Mouse (Mus musculus) liver, postnatal 0 days (tissue): ENCODE data around the gene Ddc. TPM values are rescaled to one million over a fixed set of nuclear protein-coding genes. Genes with fewer than 3 reads are reported as not detected.
A peak's percentile ranks its signal among the peaks of the same experiment; 100 is the strongest.

ENCODE experiments used
- ATAC-seq: fragments of 200-750 bp; cut with Nextera tagmentation; 2 replicates; pipeline ENCODE4 v1.8.0; 2017; ENCODE audit warnings: mild to moderate bottlenecking, moderate library complexity
- DNase-seq: peaks from one replicate; pipeline ENCODE4 v3.0.0-alpha.2; 2016
- H3K27ac ChIP-seq: fragments of 300-500 bp; sonication (generic); 2 replicates; pipeline ENCODE4 v1.5.1; 2014; ENCODE audit warnings: antibody characterized with exemption, moderate library complexity, mild to moderate bottlenecking, low read depth
- H3K27me3 ChIP-seq: fragments of 300-500 bp; sonication (generic); 2 replicates; pipeline ENCODE4 v1.6.1; 2014; ENCODE audit warnings: low read length, control low read depth, mixed read lengths; ENCODE audit not compliant: insufficient read depth
- H3K36me3 ChIP-seq: fragments of 300-500 bp; sonication (generic); replicated peaks from 2 replicates; pipeline ENCODE4 v1.6.1; 2014; ENCODE audit warnings: mild to moderate bottlenecking, control low read depth, low read length, moderate library complexity, mixed read lengths; ENCODE audit not compliant: insufficient read depth
- H3K4me1 ChIP-seq: fragments of 300-500 bp; sonication (generic); 2 replicates; pipeline ENCODE4 v1.6.1; 2014; ENCODE audit warnings: antibody characterized with exemption, mild to moderate bottlenecking, control low read depth; ENCODE audit not compliant: insufficient read depth
- H3K4me2 ChIP-seq: fragments of 300-500 bp; sonication (generic); 2 replicates; pipeline ENCODE4 v1.6.1; 2014; ENCODE audit warnings: low read depth, mild to moderate bottlenecking, low read length, moderate library complexity, mixed read lengths
- H3K4me3 ChIP-seq: fragments of 300-500 bp; sonication (generic); 2 replicates; pipeline ENCODE4 v1.5.1; 2014; ENCODE audit warnings: low read depth, low read length
- H3K9ac ChIP-seq: fragments of 300-500 bp; sonication (generic); replicated peaks from 2 replicates; pipeline ENCODE4 v1.6.1; 2014; ENCODE audit warnings: mild to moderate bottlenecking, moderate library complexity
- H3K9me3 ChIP-seq: fragments of 300-500 bp; sonication (generic); 2 replicates; pipeline ENCODE4 v1.6.1; 2016; ENCODE audit warnings: mild to moderate bottlenecking, control low read depth, low read length, mixed read lengths
- CTCF ChIP-seq: sonication (generic); IDR thresholded peaks from 2 replicates; pipeline ENCODE4 v1.5.1; 2016; ENCODE audit warnings: antibody characterized with exemption, low read depth
- EP300 ChIP-seq: IDR thresholded peaks from 2 replicates; pipeline ENCODE4 v1.6.1; 2016; ENCODE audit warnings: antibody characterized with exemption, low read depth, mild to moderate bottlenecking
- WGBS: fragments of 180-500 bp; shearing (Covaris S2); extraction: QIAGEN DNeasy Blood & Tissue Kit; methylation state at CpG from one replicate; pipeline ENCODE4 v1.1.7; 2014; ENCODE audit not compliant: insufficient replicate concordance; 5-methylcytosine and 5-hydroxymethylcytosine counted together
- polyA plus RNA-seq: library from polyadenylated mRNA; unstranded; fragments of >200 nt; fragmentation: Nextera tagmentation; extraction: Ambion mirVana; gene quantifications from 2 replicates; pipeline ENCODE4 v1.2.1, GENCODE M21; 2015

The Ddc gene
- polyA plus RNA-seq, 1 experiment from 2014 or later: 17.5 TPM

DNA sequence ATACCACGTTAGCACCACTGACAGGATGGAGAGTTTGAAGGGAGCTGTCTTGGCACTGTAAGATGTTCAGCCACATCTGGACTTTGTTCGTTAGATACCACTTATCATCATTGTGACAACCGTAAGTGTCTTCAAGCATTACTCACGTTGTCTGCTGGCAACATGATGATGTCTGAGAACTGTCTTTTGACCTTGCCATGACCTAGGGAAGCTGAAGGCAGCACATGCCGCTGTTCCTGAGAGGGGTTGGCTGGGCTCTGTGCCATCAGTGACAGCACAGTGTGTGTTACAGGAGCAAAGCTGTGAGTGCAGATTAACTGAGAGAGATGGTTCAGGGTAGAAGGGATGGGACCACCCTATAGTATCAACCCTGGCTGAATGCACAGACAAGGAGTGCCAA is 3.6 kb upstream of the Ddc start:
- no peak overlapping the region for H3K27ac ChIP-seq
- no peaks in the 10 kb centered on the region for H3K27me3 ChIP-seq

DNA sequence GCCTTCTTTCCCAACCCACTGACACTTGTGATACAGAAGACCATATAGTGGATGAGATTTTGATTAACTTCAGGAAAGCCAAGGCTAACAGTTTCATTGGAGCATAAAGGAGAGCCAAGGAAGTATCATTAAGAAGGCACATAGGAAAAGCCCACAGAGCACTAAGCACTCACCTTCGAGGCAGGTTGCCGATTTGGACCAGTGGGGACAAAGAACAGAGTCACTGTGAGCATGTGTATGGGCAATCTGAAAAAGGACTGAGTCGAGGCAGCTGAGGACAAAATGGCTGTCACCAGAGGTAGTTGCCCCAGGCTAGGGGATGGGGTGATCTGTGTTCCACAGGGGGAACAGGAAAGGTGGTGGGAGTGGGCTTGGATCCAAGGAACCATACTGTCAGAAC is 552 bp upstream of the Ddc start:
- Histone ChIP-seq H3K4me2 (no peak overlapping the region), H3K9ac (no peak overlapping the region), H3K27ac (peak overlapping the region; percentile 72), H3K9me3 (no peaks in the 10 kb centered on the region), H3K4me1 (peaks cover 7% of the 10 kb centered on the region), H3K4me3 (no peak overlapping the region), H3K36me3 (no peaks in the 10 kb centered on the region), H3K27me3 (no peaks in the 10 kb centered on the region)
- 70% methylated on average over 3 of the region's 3 CpGs for WGBS
- ATAC-seq (no peak), DNase-seq (no peak)
- TF ChIP-seq CTCF: no peak
- TF ChIP-seq EP300: no peak

More for the DNA sequence above, 3.6 kb upstream of the Ddc start:
- Histone ChIP-seq H3K4me2 (no peak overlapping the region), H3K36me3 (no peaks in the 10 kb centered on the region), H3K9me3 (no peaks in the 10 kb centered on the region), H3K4me1 (peaks cover 7% of the 10 kb centered on the region), H3K4me3 (no peak overlapping the region), H3K9ac (no peak overlapping the region)
- 53% methylated on average over 5 of the region's 5 CpGs for WGBS
- TF ChIP-seq CTCF: no peak
- TF ChIP-seq EP300: peak; percentile 58
- ATAC-seq (peak; percentile 4; the same call in 1 of the 2 replicates), DNase-seq (peak; percentile 31)

DNA sequence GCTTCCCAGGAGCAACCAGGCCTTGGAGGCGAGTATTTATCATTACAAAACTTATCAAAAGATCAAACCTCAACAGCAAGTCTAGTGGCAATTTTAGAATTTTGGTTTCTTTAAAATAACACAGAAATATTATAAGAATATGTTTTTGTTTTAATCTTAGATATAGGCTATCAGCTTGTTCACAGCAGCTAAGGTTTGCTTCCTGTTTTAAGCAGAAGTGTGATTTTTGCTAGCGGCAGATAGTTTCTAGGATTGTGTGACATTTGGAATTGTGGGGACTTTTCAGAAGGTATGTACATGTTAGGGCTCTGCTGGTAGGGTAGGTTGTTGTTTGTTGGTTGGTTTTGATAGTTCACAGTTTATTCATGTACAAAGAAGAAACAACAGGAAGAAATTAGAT is 2.5 kb downstream of the Ddc start:
- TF ChIP-seq CTCF (no peak), EP300 (no peak)
- Histone ChIP-seq H3K4me3 (no peak overlapping the region), H3K4me1 (peaks cover 7% of the 10 kb centered on the region), H3K9me3 (peaks cover 4% of the 10 kb centered on the region), H3K9ac (no peak overlapping the region), H3K36me3 (no peaks in the 10 kb centered on the region), H3K27ac (0 out of 2 replicates have a peak overlapping the region, but pooled peaks have one; percentile 24), H3K4me2 (no peak overlapping the region), H3K27me3 (no peaks in the 10 kb centered on the region)
- WGBS: 49% methylated on average over 2 of the region's 2 CpGs
- DNase-seq: no peak
- ATAC-seq: no peak

DNA sequence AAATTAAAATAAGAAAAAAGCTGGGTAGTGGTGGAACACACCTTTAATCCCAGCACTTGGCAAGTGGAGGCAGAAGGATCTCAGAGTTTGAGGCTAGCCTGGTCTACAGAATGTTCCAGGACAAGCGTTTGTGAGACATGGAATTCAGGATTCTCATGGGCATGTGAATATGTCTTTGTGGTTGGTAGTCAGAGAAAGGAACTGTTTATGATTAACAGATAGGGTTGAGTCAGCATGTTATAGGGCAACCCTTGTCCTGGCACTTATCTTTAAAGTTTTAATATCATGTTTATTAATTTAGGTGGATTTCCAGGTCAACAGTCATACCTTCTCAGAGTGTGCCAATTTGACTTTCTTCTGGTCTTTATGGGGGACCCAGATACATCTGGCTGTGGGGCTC is 4.2 kb downstream of the Ddc start:
- WGBS: 72% methylated on average over 1 of the region's 1 CpGs

DNA sequence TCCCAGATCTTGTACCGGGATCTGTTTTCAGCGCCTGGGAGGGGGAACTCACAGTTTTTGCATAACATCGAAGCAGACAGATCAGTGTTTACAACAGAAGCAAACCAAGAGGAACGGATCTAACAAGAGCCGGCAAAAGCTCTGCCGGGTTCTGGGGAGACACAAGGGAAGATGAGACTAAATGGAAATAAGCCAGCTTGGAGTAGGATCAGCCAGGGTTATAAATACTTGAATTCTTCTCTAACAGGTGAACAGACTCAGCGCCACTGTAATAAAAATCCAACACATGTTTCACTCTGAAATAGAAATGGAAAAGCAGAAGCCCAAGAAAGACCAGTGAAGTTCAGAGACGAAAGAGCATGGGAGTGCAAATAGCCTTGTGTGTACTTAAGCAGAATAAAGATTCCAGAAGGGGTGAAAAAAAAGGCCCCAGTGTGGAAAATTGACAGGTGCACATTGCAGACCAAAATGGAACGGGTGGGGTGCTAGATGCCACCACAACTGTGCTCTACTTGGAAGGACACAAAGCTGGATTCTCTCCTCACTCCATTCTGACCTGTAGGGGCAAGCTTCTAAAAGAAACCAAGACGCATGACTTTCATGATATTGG is 4.8 kb downstream of the Ddc start:
- H3K9me3 ChIP-seq: peaks cover 4% of the 10 kb centered on the region
- H3K4me2 ChIP-seq: no peak overlapping the region
- no peak overlapping the region for H3K9ac ChIP-seq
- no peaks in the 10 kb centered on the region; the same call in 1 of the 2 replicates for H3K36me3 ChIP-seq
- DNase-seq (no peak), ATAC-seq (no peak)
- H3K27me3 ChIP-seq: no peaks in the 10 kb centered on the region
- H3K4me3 ChIP-seq: no peak overlapping the region
- TF ChIP-seq CTCF (no peak), EP300 (no peak)
- no peak overlapping the region for H3K27ac ChIP-seq
- WGBS: 56% methylated on average over 10 of the region's 10 CpGs
- H3K4me1 ChIP-seq: peaks cover 7% of the 10 kb centered on the region

More for the DNA sequence above, 4.2 kb downstream of the Ddc start:
- Histone ChIP-seq H3K4me2 (no peak overlapping the region), H3K36me3 (no peaks in the 10 kb centered on the region; the same call in 1 of the 2 replicates), H3K9ac (no peak overlapping the region), H3K27ac (no peak overlapping the region), H3K9me3 (peaks cover 4% of the 10 kb centered on the region), H3K4me3 (no peak overlapping the region), H3K4me1 (peaks cover 9% of the 10 kb centered on the region), H3K27me3 (no peaks in the 10 kb centered on the region)
- ATAC-seq: no peak
- no peak for DNase-seq
- TF ChIP-seq CTCF (no peak), EP300 (no peak)

DNA sequence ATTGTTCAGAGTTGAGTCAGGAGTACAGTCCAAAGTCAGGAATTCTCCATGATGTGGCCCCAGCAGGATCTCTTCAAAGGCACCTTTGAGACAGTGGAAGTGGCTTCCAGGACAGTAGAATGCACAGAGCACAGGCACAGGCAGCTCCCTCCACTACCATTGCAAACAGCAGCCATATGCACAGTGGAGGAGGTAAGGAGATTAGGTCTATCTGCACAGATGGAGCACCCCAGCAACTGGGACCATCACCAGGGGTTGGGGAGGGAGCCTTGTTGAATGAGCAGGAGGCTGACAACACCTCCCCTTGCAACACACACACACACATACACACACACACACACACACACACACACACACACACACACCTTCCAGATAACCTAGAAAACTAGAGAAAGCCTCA is 6.1 kb downstream of the Ddc start:
- no peak overlapping the region for H3K4me3 ChIP-seq
- H3K4me1 ChIP-seq: peaks cover 14% of the 10 kb centered on the region
- no peaks in the 10 kb centered on the region for H3K27me3 ChIP-seq
- H3K27ac ChIP-seq: no peak overlapping the region
- no peaks in the 10 kb centered on the region; the same call in 1 of the 2 replicates for H3K36me3 ChIP-seq
- DNase-seq (no peak), ATAC-seq (no peak)
- TF ChIP-seq EP300 (no peak), CTCF (no peak)
- H3K4me2 ChIP-seq: no peak overlapping the region
- H3K9ac ChIP-seq: no peak overlapping the region
- H3K9me3 ChIP-seq: peaks cover 4% of the 10 kb centered on the region
